Mouse (Mus musculus) colon, adult 2 months (tissue): ENCODE data around the gene Celf1. TPM values are rescaled to one million over a fixed set of nuclear protein-coding genes. Genes with fewer than 3 reads are reported as not detected.

Source experiments
- polyA plus RNA-seq: library from polyadenylated mRNA; depleted of rRNA; stranded (reverse); fragments of >200 nt; gene quantifications from 2 replicates; pipeline ENCODE4 v1.2.3, GENCODE M21; 2012; rRNA removed

The Celf1 gene
- polyA plus RNA-seq: 36.7 and 43.2 TPM in 2 replicates

GRCm38 (mm10) chr2:90940233-90941229 lies at the start of gene Celf1:
Celf1 (plus strand) TSS chr2:90940382.

GRCm38 (mm10) chr2:90904076-90904855 lies 35.9 kb upstream of the Celf1 start, which contains the start of the genes Kbtbd4 and Ndufs3:
Kbtbd4 (plus strand) TSS chr2:90904740.
Ndufs3 (minus strand) TSS chr2:90904827.

DNA sequence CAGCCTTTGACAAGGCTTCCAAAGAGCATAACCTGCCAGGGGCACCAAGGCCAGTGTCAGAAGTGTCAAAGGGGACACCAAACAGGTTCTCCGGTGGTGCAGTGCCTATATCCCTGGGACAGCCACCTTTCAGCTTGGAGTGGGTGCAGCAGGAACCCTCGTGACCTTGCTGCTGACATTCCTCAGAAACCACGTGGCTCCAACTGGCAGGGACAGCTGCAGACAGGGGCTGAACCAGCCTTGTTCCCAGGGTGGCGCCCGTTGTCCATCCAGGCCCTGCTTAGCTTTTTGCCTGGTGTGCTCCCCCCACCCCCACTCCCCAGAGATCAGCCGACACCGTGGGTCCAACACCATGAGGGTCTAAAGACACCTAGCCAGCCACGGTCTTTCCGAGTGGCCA lies 95.2 kb downstream of the Celf1 start, which contains the start of gene Rapsn:
Gene Rapsn (plus strand): TSS at position 236 of the 400 bp plus-strand sequence.

GRCm38 (mm10) chr2:91053934-91054382 lies 113.8 kb downstream of the Celf1 start, which contains the start of gene Psmc3:
Psmc3 (plus strand) TSS chr2:91054009.

Other genes starting within 250 kb of the Celf1 start
- gene Fnbp4, start 195.0 kb upstream of the Celf1 start, polyA plus RNA-seq: 19.5 and 22.1 TPM in 2 replicates
- gene Agbl2, start 157.7 kb upstream of the Celf1 start, polyA plus RNA-seq: 1.1 and 2.0 TPM in 2 replicates
- 47.7 and 64.4 TPM in 2 replicates for gene Mtch2, start 93.2 kb upstream of the Celf1 start, polyA plus RNA-seq
- gene C1qtnf4, start 54.5 kb upstream of the Celf1 start, polyA plus RNA-seq: 7.9 and 10.7 TPM in 2 replicates
- gene Kbtbd4, start 35.6 kb upstream of the Celf1 start, polyA plus RNA-seq: 10.0 and 11.1 TPM in 2 replicates
- gene Ndufs3, start 35.6 kb upstream of the Celf1 start, polyA plus RNA-seq: 128 and 136 TPM in 2 replicates
- gene Rapsn, start 95.2 kb downstream of the Celf1 start, polyA plus RNA-seq: 0.41 and 0.86 TPM in 2 replicates
- gene Psmc3, start 113.6 kb downstream of the Celf1 start, polyA plus RNA-seq: 59.8 and 61.7 TPM in 2 replicates
- gene Slc39a13, start 130.0 kb downstream of the Celf1 start, polyA plus RNA-seq: 46.1 TPM in 2 replicates
- gene Spi1, start 142.0 kb downstream of the Celf1 start, polyA plus RNA-seq: 15.6 and 22.3 TPM in 2 replicates
- 0.02 TPM in 1 of 2 replicates, not detected in the other for gene Mybpc3, start 177.8 kb downstream of the Celf1 start, polyA plus RNA-seq
- gene Madd, start 243.5 kb downstream of the Celf1 start, polyA plus RNA-seq: 16.8 and 17.6 TPM in 2 replicates